Mouse (Mus musculus) cerebellum, adult 2 months (tissue): ENCODE measurements around the gene Cyb5r4.

Experiments used
- CTCF ChIP-seq: fragments of 200-500 bp; IDR thresholded peaks from 2 replicates; pipeline ENCODE4 v1.5.1; 2011; ENCODE audit warnings: low read depth, mild to moderate bottlenecking, control low read depth, low read length, moderate library complexity, borderline replicate concordance; ENCODE audit not compliant: insufficient read depth
- POLR2A ChIP-seq: fragments of 200-500 bp; IDR thresholded peaks from 2 replicates; pipeline ENCODE4 v1.6.1; 2011; ENCODE audit warnings: low read length, control low read depth, borderline replicate concordance; ENCODE audit not compliant: insufficient read depth

DNA sequence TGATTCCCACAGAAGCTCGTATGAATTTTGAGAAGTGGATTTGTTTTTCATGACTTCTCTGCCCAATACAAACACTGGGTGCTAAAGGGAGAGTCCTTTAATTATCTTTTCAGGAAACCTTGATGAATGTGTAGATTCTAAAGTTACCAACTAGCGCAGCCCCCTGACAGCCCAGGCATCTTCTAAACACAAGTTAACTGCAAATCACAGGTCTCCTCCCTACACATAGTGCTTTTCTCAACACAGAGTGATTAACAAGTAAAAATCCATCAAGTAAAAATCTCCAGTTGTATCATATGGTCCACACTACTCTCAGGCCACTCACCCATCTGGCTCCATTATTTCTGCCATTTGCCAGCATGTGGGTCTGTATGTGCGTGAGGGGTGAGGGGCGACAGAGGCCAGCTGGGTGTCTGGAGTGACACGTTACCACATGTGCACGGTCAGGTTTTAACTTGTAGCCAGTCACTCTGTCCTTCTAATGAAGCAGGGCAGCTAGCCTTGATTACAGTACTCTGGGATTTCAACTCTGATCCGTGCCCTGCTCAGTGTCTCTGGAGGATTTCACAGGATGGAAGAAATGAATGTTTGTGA is 35.0 kb upstream of the Cyb5r4 start:
- TF ChIP-seq CTCF, result no peak
- no peak for TF ChIP-seq POLR2A
